Mouse (Mus musculus): ENCODE results near the gene Apom.
A peak's percentile ranks its signal among the peaks of the same experiment; 100 is the strongest.

Gene Apom

DNA sequence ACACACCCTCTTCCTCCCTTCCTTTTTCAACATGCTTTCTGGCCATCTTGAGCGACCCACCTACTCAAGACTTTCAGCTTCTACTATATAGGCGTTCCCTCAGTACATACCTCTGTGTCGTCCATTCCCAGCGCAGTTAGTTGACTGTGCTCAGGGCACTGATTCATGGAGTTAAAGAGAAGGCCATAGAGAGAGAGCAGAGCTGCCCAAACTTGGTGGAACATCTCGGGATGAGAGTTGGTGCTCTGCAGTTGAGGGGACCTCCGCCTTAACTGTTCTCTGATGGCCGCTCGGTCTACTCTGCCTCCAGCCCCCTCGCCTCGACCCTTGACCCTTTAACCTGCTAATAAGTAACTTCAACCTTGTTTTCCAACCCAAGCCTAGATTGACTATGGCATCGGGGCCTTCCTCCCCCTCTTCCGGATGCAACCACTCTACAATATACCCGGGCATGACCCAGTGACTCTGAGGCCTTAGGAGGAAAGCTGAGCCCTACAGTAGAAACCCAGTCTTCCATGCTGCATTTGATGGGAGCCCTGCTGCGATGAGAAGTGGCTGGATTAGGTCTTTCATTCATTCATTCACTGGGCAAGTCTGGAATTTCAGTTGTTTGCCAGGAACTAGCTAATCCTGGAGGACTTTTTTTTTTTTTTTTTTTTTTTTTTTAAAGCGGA is at the start of gene Apom:
Gene Apom, minus strand, starts transcription at position 551 of the 674 bp plus-strand sequence.
- DNase-seq (ENCODE audit: extremely low spot score): no peak

DNA sequence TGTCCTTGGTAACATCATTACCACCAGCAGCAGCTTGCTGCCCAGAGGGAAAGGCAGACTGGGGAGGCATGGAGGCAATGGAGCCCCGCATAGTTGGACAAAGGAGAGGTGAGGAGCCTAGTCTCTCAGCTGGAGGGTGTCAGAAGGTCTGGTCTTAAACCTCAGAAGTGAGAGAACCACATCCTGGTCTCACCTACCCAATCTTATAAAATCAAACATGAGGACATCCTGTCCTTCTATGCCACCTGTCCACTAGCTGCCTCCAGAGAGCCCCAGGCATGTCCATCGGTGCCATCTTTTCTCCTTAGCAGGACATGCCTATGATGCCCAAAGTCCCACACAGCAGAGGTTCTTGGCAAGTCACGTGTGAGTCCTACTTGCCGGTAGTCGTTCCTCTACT is 48.2 kb upstream of the Apom start:
- DNase-seq (ENCODE audit: extremely low spot score): no peak

DNA sequence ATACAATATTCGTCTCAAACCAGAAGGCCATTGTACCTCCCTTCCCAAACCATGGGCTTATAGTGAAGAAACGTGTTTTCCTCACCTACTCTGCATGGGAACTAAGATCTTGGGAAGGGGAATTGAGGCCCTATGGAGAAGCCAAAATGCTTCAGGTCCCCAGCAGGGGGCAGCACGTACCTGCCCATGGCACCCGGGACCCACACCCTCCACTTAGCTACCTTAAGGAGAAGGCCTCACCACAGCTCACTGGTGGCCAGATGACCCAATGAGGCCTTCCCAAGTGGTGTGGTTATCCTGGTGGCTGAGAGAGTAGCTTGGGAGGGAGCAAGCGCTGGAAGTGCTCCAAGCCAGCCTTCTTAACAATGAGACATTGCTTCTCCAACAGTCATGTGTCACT is 46.7 kb upstream of the Apom start:
- peak; percentile 73 for DNase-seq (ENCODE audit: extremely low spot score)

DNA sequence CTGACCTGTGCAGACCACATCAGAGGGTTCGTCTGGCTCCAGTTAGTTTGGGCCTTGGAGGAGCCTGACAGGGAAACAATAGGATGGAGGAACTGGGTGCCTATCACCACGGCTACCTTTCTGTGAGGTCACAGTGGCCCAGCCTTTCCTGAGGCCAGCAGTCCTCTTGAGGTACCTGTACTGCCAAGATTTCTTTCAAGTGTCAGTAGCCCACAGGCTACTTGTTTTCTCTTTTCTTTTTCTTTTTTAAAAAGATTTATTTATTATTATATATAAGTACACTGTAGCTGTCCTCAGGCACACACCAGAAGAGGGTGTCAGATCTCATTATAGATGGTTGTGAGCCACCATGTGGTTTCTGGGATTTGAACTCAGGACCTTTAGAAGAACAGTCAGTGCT is 44.1 kb upstream of the Apom start, which contains the start of gene Aif1:
Gene Aif1, minus strand, starts transcription at position 101 of the 400 bp plus-strand sequence.
- DNase-seq (ENCODE audit: extremely low spot score): no peak

DNA sequence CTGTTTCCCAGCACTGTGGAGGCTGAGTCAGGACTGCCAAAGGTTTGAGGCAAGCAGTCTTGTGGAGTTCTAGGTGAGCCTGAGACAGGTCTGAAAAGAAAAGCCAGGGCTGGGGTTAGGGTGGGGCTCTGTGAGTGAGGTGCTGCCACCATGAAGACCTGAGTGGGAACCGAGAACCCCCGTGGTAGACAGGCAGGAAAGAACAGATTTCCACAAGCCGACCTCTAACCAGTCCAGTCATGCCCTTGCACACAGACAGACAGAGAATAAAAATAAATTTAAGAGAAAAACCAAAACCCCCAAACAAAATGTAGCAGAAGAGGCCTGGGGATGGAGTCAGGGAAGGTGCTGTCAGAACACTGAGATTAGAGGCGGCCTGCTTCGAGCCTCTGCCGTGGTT is 43.5 kb upstream of the Apom start:
- DNase-seq (ENCODE audit: extremely low spot score): no peak

DNA sequence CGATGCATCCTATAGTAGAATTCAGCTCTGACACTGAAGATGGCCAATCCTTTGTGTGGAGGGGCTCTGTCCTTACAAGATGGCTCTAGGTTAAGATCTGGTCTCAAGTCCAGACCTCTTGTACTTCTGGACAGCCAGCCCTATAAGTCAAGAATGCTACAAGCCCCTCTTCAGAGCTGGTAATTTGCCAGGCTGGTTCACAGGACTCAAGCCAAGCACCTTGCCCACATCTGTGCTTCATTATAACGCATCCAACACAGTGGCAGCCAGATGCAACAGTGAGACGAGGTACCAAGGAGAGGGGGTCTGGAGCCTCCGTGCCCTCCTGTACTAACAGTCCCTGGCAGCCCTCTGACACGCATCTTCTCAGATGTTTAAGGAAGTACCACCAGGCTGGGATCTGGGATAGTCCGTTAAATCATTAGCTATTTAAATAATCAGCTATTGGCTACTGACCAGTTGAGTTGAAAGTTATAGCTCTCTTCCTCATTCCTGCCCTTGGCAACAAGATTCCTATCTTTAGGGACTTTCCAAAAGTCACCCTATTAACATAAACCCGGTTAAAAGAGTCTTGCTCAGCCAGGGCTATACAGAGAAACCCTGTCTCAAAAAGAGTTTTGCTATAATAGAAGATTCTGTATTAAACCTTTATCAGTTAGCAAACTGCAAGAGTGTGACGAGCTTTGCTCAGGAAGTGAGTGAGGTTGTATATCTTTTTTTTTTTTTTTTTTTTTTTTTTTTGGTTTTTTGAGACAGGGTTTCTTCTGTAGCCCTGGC is 42.5 kb upstream of the Apom start:
- no peak for DNase-seq (ENCODE audit: extremely low spot score)

DNA sequence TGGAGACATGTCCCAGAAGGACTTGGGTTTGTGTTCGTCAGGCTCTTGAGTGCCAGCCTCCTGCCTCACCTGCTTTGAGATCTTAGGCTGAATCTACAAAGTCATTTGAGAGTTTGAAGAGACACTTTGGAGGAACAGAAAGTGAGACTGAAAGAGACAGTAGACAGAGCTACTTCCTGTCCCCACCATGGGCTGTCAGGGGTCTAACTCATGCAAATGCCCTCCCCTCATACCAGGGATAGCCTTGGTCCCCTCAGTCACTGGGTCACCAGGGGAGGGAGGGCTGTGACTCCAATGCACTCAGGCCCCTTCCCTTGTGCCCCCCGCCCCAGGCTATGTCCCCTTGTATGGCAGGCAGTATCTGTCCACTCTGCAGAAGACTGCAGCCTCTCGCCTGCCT is 41.5 kb upstream of the Apom start:
- DNase-seq (ENCODE audit: extremely low spot score): no peak

DNA sequence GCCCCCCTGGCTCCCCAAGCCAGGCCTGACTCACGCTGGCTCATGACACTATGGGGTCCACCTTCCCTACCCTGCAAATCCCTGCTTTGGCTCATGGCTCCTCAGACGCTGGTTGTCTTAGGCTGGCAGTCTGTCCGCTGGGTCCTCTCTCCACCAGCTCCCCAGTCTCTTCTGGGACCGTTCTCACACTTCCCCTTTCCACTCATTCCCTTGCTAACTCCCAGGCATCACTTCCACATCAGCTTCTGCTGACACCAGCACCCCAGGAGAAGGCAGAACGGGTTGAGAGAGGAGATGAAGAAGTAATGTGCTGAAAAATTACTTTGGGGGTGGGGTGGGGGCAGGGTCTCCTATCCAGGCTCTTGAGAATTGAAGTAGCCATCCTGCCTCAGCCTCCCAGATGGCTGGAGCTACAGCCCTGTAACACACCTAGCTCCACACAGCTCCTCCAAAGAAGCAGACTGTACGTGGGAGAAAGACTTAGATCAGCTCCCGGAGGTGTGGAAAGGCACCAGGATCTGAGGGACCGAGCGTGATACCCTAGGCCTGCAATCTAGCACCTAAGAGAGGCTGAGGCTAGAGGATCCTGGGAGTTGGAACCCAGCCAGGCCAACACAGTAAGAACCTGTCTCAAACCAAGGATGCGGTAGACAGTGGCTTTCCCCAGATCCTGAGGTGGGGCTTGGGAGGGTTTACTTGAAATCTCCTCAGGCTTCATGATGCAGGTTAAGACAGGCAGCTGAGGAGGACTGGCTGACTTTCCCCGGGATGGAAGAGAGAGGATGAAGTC is 40.8 kb upstream of the Apom start:
- DNase-seq (ENCODE audit: extremely low spot score): no peak

DNA sequence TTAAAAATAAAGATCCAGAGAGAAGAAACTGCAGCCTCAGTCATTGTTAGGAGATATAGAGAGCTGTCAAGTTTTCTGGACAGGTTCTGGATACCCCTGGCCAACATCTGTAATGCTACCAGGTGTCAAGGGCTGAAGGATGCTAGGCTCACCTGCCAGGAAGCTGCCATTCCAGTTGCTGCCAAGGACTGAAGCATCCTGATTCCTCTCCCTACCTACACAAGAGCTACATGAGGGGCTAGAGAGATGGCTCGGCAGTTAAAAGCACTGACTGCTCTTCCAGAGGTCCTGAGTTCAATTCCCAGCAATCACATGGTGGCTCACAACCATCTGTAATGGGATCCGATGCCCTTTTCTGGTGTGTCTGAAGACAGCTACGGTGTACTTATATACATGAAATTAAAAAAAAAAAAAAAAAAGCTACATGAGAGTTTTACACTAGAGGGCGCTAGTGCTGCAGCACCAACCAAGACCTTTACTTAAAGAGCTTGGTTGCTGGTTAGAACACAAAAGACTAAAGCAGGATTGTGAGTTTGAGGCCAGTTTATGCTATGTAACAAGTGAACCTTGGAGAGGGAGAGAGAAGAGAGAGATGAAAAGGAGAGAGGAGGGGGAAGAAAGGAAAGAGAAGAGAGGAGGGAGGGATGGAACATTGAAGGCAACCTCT is 36.8 kb upstream of the Apom start:
- DNase-seq (ENCODE audit: extremely low spot score): peak; percentile 30

DNA sequence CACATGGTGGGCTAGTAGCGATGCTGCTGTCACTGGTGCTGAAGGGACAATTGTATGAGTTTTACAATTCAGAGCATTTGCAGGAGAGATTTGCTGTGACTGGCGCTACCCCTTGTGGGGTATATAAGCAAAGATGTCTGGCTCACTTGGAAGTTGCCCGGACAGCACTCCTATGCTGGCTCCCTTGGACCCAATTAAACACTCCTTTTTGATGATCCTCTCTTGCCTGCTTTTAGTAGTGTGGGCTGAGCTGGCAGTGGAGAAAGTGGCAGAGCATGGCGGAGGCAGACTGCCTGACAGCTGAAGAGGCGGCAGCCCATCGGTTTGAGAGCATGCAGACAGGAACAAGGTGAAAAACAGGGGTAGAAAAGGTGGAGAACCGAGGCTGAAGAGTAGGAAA is 35.9 kb upstream of the Apom start:
- no peak for DNase-seq (ENCODE audit: extremely low spot score)

DNA sequence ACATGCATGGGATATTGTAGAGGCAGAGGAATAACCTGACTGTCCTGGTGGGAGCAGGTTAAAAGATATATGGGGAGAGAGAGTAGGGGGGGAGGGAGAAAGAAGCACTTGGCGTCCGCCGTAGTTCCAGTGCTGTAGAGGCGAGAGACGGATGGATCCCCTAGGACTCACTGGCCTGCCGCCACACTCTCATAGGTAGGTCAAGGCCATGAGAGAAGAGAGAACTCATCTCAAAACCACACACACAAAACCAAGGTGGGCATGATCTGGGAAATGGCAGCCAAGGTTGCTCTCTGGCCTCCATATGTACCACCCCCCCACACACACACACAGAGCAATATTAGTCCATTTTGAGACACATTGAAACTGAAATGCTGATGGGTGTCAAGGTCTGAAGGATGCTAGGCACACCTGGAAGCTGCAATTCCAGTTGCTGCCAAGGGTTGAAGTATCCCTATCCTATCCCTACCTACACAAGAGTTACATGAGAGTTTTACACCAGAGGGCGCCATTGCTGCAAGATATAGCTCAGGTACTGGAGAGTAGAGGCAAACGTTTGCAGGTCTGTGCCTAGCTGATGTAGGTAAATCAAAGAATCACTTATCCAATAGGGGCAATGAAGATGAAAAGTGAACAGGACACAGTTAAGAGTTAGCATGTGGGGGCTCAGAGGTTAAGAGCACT is 34.6 kb upstream of the Apom start:
- peak; percentile 48 for DNase-seq (ENCODE audit: extremely low spot score)

DNA sequence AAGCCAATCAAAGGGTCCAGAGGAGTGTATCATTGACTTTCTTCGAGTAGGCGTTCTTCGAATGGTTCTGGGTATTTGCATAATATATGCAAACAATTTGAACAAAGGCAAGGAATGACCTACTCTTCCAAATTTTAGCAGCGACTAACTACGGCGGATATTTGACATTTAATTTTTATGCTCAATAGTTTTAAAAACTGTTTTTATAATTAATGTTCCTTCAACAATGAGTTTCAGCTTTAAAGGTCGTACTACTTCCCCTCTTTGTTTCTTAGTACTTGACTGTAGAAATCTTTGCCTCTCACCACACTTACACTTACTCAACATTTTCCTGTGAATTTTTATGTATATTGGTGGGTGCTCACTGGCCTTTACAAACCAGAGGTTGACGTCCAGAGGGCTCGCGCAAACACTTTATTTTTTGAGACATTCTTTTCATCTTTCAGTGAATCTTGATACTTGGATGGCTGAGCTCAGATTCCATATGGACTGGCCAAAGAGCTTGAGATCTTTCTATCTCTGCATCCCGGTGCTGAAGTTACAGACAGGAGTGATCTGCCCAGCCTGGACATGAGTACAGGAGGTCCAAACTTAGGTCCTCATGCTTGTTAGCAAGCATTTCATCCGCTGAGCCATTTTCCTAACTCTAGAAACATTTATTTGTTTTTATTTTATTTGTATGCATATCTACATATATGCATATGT is 33.8 kb upstream of the Apom start:
- DNase-seq (ENCODE audit: extremely low spot score): peak; percentile 38

DNA sequence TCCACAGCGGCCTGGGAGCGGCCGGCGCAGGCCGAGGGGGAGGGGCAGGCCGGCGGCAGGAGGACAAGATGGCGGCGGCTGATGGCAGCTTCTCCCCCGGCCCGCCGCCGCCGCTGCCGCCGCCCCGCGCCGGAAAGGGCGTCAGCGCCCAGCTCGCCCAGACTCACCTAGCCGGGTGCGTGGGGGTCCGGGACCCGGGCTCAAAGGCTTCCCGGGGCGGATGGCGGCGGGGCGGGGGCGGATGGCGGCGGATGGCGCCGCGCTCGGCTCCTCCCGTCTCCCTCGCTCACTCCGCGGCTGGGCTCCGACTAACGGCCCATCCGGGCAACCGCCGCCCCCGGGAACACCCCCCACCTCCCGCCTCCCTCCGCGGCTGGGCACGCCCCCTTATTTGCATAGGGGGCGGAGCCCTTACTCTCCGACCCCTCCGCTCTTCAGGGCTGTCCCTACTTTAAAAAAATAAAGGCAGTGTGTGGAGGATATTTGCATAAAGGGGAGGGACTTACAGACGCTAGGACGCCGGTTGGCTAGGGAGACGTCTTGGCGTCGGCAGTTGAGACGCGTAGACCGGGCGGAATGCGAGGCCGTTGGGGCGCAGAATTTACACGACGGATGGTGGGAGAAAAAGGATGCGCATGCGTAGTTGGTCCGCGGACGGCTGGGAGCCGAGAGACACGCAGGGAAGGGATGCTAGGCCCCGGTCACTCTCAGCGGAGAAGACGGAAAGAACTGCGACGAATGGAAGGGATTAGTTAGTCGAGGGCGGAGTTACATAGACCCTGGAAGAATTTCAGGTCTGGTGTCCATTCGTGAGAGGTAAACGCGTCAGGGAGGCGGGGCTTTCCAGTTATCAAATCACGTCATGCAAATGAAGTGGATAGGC is 33.0 kb upstream of the Apom start, which contains the start of gene Prrc2a:
Gene Prrc2a, minus strand, starts transcription at position 330 of the 883 bp plus-strand sequence.
- peak; percentile 98 for DNase-seq (ENCODE audit: extremely low spot score)

DNA sequence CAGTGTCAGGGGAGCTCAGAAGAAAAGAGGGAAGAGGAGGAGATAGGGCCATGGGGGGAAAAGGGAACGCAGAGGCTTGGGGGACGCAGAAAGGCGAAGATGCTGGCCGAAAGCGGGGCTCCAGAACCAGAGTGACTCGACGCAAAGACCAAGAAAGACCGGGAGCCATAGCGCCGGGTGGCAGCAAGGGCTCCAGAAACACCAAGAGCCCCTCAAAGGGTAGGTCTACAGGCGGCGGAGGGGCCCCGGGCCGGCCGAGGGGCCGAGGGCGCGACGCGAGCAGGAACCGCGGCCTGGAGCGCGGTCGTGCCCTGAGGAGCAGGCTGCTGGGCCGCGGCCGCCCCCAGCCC is 32.3 kb upstream of the Apom start:
- DNase-seq (ENCODE audit: extremely low spot score): no peak

DNA sequence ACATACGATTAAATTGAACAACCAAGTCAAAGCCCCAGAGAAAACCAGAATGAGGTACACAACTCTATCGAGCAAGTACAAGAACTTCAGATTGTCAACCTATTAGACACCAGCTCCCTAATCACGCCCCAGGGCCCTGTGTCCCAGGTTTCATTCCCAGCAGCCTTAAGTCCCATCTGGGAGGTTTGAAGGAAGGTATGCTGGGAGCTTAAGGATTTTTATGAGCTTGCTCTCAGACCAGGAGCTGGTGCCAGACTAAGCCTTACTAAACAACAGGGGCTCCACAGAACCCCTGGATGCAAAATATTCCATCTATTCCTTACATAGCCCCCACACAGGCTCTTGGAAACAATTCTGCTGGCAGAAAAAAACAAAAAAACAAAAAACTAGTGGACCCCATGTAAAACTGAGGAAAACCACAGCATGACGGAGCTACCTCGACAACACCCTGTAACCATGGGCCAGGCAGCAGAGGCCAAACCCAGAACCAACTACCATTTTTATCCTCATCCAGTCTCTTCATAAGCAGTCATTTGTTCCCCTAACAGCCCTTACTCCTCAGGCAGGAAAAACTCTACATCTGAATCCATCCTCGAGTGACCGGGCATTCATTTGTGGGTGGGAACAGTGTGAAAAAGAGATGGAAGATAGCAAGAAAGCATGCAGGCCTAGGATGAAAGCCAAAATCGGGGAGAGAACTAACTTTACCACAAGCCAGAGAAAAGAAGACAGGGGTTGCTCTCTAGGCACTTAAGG is 31.7 kb upstream of the Apom start:
- DNase-seq (ENCODE audit: extremely low spot score): no peak

DNA sequence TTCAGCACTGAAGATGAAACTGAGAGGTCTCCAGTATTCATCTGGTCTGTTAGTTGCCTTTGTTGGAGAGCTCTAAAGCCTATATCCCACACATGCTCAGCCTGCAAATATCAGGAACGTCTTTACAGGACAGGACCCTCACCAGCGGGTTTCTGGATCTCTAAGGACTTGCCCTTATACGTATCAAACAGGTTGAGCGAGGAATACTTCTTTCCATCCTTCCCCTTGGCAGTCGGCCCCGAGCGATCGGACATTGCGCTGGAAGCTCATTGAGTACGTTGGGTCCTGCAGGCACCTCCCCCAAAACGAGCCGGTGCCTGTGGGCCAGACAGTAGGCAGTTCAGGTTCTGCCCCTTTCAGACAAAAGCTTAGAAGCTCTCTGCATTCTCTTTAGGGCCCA is 30.9 kb upstream of the Apom start:
- DNase-seq (ENCODE audit: extremely low spot score): no peak

DNA sequence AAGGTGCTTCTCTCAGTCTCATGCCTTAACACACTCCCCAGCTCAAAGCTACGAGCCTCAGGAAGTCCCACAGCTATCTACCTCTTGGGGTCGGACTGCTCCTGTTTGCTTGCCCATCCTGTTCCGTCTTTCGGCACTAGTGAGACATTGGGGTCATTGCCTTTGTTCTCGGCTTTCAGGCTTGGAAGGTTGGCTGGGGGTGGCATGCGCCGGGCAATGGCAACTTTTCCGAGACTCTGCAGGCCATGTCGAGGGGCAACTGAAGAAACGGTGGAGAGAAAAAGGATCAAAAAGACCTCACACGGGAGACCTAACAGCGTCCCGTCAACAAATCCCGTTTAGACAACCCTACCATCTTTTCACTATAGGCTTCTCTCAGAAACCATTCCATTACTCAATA is 30.3 kb upstream of the Apom start:
- no peak for DNase-seq (ENCODE audit: extremely low spot score)

DNA sequence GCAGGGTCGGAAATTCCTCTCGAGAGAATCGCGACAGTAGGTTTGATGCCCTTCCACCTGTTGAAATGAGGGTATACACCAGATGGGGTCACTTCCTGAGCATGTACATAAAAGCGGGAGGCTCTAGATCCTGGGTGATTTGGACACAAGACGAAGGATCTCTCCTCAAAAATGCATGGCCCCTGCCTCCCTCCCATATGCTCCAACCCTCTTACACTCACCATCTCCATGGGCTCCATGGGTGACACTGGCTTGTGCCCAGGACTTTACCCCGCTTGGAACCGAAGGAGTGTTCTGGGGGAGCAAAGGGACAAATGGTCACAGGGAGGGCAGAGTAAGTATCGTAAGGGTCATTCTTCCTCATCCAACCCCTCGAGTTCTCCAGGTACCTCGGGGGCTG is 29.6 kb upstream of the Apom start:
- DNase-seq (ENCODE audit: extremely low spot score): no peak

DNA sequence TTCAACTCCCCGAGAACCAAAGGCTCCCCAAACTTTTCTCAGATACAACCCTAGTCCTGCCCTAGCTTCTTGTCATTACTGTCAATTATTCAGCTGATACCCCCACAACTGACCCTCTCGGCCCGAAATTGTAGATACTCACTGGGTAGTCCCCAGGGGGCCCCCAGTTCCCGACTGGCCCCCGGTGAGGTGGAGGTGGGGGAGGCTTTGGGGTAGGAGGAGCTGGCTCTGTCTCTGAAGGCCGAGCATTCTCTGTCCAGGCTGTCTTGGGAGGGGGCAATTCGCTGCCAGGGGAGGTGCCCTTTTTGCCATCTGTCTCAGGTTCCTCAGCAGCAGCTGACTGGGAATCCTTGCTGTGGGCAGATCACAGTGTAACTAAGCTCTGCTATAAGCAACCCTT is 27.8 kb upstream of the Apom start:
- no peak for DNase-seq (ENCODE audit: extremely low spot score)

Measured in embryo, embryonic 9.5 days (tissue).